Mouse (Mus musculus) thymus, adult 2 months (tissue): ENCODE results near the gene Klf11. TPM values are rescaled to one million over a fixed set of nuclear protein-coding genes. Genes with fewer than 3 reads are reported as not detected.

Source experiments
- DNase-seq: peaks from one replicate; pipeline ENCODE4 v3.0.0; 2021
- H3K27ac ChIP-seq: fragments of 200-500 bp; 2 replicates; pipeline ENCODE4 v1.5.1; 2012; ENCODE audit warnings: low read length, control low read depth; ENCODE audit not compliant: control insufficient read depth, insufficient read depth
- H3K27me3 ChIP-seq: fragments of 200-500 bp; 2 replicates; pipeline ENCODE4 v1.6.1; 2012; ENCODE audit warnings: mild to moderate bottlenecking, low read length, moderate library complexity, mixed read lengths; ENCODE audit not compliant: control insufficient read depth, insufficient read depth
- H3K36me3 ChIP-seq: fragments of 200-500 bp; 2 replicates; pipeline ENCODE4 v1.6.1; 2012; ENCODE audit warnings: mild to moderate bottlenecking, low read length, moderate library complexity; ENCODE audit not compliant: control insufficient read depth, insufficient read depth
- H3K4me1 ChIP-seq: fragments of 200-500 bp; replicated peaks from 2 replicates; pipeline ENCODE4 v1.6.1; 2012; ENCODE audit warnings: low read length; ENCODE audit not compliant: control insufficient read depth, insufficient read depth
- H3K4me3 ChIP-seq: fragments of 200-500 bp; 2 replicates; pipeline ENCODE4 v1.5.1; 2012; ENCODE audit warnings: mild to moderate bottlenecking, low read length, control low read depth, moderate library complexity; ENCODE audit not compliant: control insufficient read depth, insufficient read depth
- CTCF ChIP-seq: fragments of 200-500 bp; IDR thresholded peaks from 2 replicates; pipeline ENCODE4 v1.5.1; 2012; ENCODE audit warnings: mild to moderate bottlenecking, control low read depth, low read length, moderate library complexity, borderline replicate concordance; ENCODE audit not compliant: control insufficient read depth, poor library complexity, insufficient read depth; ENCODE audit errors: extremely low read depth
- POLR2A ChIP-seq: fragments of 200-500 bp; IDR thresholded peaks from 2 replicates; pipeline ENCODE4 v1.6.1; 2012; ENCODE audit warnings: mild to moderate bottlenecking, low read length, control low read depth, moderate library complexity; ENCODE audit not compliant: control insufficient read depth, poor library complexity, insufficient read depth; ENCODE audit errors: extremely low read depth
- WGBS: fragments of 180-500 bp; shearing (Covaris S2); methylation state at CpG from one replicate; pipeline ENCODE4 v1.1.7; 2018; 5-methylcytosine and 5-hydroxymethylcytosine counted together
- polyA plus RNA-seq: library from polyadenylated mRNA; depleted of rRNA; stranded (reverse); fragments of >200 nt; gene quantifications from 2 replicates; pipeline ENCODE4 v1.2.3, GENCODE M21; 2012

Klf11 gene
- polyA plus RNA-seq, 1 experiment: 4.9 TPM

GRCm38 (mm10) chr12:24683461-24683860, 32.4 kb downstream of the Klf11 start:
- Histone ChIP-seq H3K27ac (no peak overlapping the region), H3K27me3 (peaks cover 14% of the 10 kb centered on the region; the same call in 1 of the 2 replicates), H3K36me3 (no peaks in the 10 kb centered on the region), H3K4me3 (no peak overlapping the region), H3K4me1 (no peaks in the 10 kb centered on the region)
- WGBS: 68% methylated on average over 7 of the region's 7 CpGs
- TF ChIP-seq CTCF (no peak), POLR2A (no peak)
- no peak for DNase-seq

- no peak overlapping the region for H3K27ac ChIP-seq
- H3K4me1 ChIP-seq: no peaks in the 10 kb centered on the region
- TF ChIP-seq CTCF (no peak), POLR2A (no peak)
- no peak for DNase-seq
- no peaks in the 10 kb centered on the region for H3K36me3 ChIP-seq
- peaks cover 7% of the 10 kb centered on the region; the same call in 1 of the 2 replicates for H3K27me3 ChIP-seq
- H3K4me3 ChIP-seq: no peak overlapping the region
- WGBS: 85% methylated on average over 6 of the region's 6 CpGs
Observed at GRCm38 (mm10) chr12:24686038-24686695, 35.1 kb downstream of the Klf11 start.

- TF ChIP-seq POLR2A (no peak), CTCF (no peak)
- no peak overlapping the region for H3K27ac ChIP-seq
- no peak overlapping the region for H3K4me3 ChIP-seq
- peaks cover 2% of the 10 kb centered on the region; the same call in 1 of the 2 replicates for H3K27me3 ChIP-seq
- WGBS: 90% methylated on average over 11 of the region's 11 CpGs
- no peak for DNase-seq
- no peaks in the 10 kb centered on the region for H3K4me1 ChIP-seq
- H3K36me3 ChIP-seq: no peaks in the 10 kb centered on the region
Observed at GRCm38 (mm10) chr12:24686696-24687346, 35.7 kb downstream of the Klf11 start.

- H3K27me3 ChIP-seq: no peaks in the 10 kb centered on the region
- no peaks in the 10 kb centered on the region for H3K36me3 ChIP-seq
- no peak for TF ChIP-seq POLR2A
- TF ChIP-seq CTCF: no peak
- no peak overlapping the region for H3K27ac ChIP-seq
- H3K4me1 ChIP-seq: no peaks in the 10 kb centered on the region
- DNase-seq: no peak
- no peak overlapping the region for H3K4me3 ChIP-seq
- WGBS: 91% methylated on average over 3 of the region's 3 CpGs
Observed at GRCm38 (mm10) chr12:24690351-24690750, 39.3 kb downstream of the Klf11 start.

GRCm38 (mm10) chr12:24696500-24697483, 45.7 kb downstream of the Klf11 start:
- no peak overlapping the region for H3K4me3 ChIP-seq
- no peaks in the 10 kb centered on the region for H3K4me1 ChIP-seq
- no peaks in the 10 kb centered on the region for H3K27me3 ChIP-seq
- TF ChIP-seq POLR2A (no peak), CTCF (peak; percentile 81; the same call in 1 of the 2 replicates)
- peak; percentile 82 for DNase-seq
- no peak overlapping the region for H3K27ac ChIP-seq
- 41% methylated on average over 16 of the region's 16 CpGs for WGBS
- no peaks in the 10 kb centered on the region for H3K36me3 ChIP-seq

GRCm38 (mm10) chr12:24697484-24698204, 46.6 kb downstream of the Klf11 start:
- H3K4me3 ChIP-seq: no peak overlapping the region
- H3K27ac ChIP-seq: no peak overlapping the region
- no peaks in the 10 kb centered on the region for H3K36me3 ChIP-seq
- DNase-seq: no peak
- H3K4me1 ChIP-seq: no peaks in the 10 kb centered on the region
- no peaks in the 10 kb centered on the region for H3K27me3 ChIP-seq
- TF ChIP-seq POLR2A (no peak), CTCF (no peak)
- WGBS: 65% methylated on average over 8 of the region's 8 CpGs
